Mouse (Mus musculus): ENCODE measurements around the gene Sec23ip.

GRCm38 (mm10) chr7:128748758-128749157 lies 4.0 kb downstream of the Sec23ip start:
- TF ChIP-seq POLR2A (IDR thresholded peaks at IDR 0.05; ENCODE audit: extremely low read depth, insufficient read depth, low read length) (no peak), CTCF (IDR thresholded peaks at IDR 0.05; ENCODE audit: low read depth, low read length) (no peak)

All from liver, adult 2 months (tissue).